Mouse (Mus musculus): Measurements from ENCODE around the gene Ttc7b.
A peak's percentile ranks its signal among the peaks of the same experiment; 100 is the strongest.

The Ttc7b gene

GRCm38 (mm10) chr12:100445271-100445670 lies 75.4 kb downstream of the Ttc7b start:
- no peak for DNase-seq

GRCm38 (mm10) chr12:100444671-100445165 lies 75.9 kb downstream of the Ttc7b start:
- no peak for DNase-seq

- no peak for DNase-seq
Measured at GRCm38 (mm10) chr12:100443452-100443851, 77.2 kb downstream of the Ttc7b start.

- DNase-seq = no peak
Measured at GRCm38 (mm10) chr12:100441609-100442008, 79.0 kb downstream of the Ttc7b start.

- no peak for DNase-seq
Measured at GRCm38 (mm10) chr12:100439883-100440282, 80.7 kb downstream of the Ttc7b start.

- DNase-seq = no peak
Measured at GRCm38 (mm10) chr12:100439145-100439755, 81.4 kb downstream of the Ttc7b start.

- DNase-seq = no peak
Measured at GRCm38 (mm10) chr12:100438509-100438908, 82.1 kb downstream of the Ttc7b start.

- DNase-seq = no peak
Measured at GRCm38 (mm10) chr12:100437862-100438261, 82.8 kb downstream of the Ttc7b start.

GRCm38 (mm10) chr12:100435763-100436162 lies 84.9 kb downstream of the Ttc7b start:
- DNase-seq = no peak

- DNase-seq = no peak
Measured at GRCm38 (mm10) chr12:100431830-100432229, 88.8 kb downstream of the Ttc7b start.

GRCm38 (mm10) chr12:100429414-100430114 lies 91.1 kb downstream of the Ttc7b start:
- no peak for DNase-seq

GRCm38 (mm10) chr12:100428183-100428582 lies 92.4 kb downstream of the Ttc7b start:
- DNase-seq = no peak

- no peak for DNase-seq
Measured at GRCm38 (mm10) chr12:100426212-100426611, 94.4 kb downstream of the Ttc7b start.

GRCm38 (mm10) chr12:100425028-100425427 lies 95.6 kb downstream of the Ttc7b start:
- DNase-seq = no peak

GRCm38 (mm10) chr12:100422286-100422820 lies 98.3 kb downstream of the Ttc7b start:
- DNase-seq = no peak

- DNase-seq = peak; percentile 64
Measured at GRCm38 (mm10) chr12:100421538-100421937, 99.1 kb downstream of the Ttc7b start.

GRCm38 (mm10) chr12:100420903-100421302 lies 99.7 kb downstream of the Ttc7b start:
- DNase-seq = no peak

- DNase-seq = no peak
Measured at GRCm38 (mm10) chr12:100419946-100420874, 100.4 kb downstream of the Ttc7b start.

GRCm38 (mm10) chr12:100415802-100416201 lies 104.8 kb downstream of the Ttc7b start:
- DNase-seq = no peak

- no peak for DNase-seq
Measured at GRCm38 (mm10) chr12:100414717-100415398, 105.8 kb downstream of the Ttc7b start.

- no peak for DNase-seq
Measured at GRCm38 (mm10) chr12:100408714-100409113, 111.9 kb downstream of the Ttc7b start.

GRCm38 (mm10) chr12:100408143-100408542 lies 112.5 kb downstream of the Ttc7b start:
- no peak for DNase-seq

Data from embryo, embryonic 11 days (tissue).